Mouse (Mus musculus): ENCODE results near the gene Acox1. TPM values are rescaled to one million over a fixed set of nuclear protein-coding genes. Genes with fewer than 3 reads are reported as not detected.

Acox1 gene
- polyA plus RNA-seq, 1 experiment from 2014 or later = 31.3 TPM

DNA sequence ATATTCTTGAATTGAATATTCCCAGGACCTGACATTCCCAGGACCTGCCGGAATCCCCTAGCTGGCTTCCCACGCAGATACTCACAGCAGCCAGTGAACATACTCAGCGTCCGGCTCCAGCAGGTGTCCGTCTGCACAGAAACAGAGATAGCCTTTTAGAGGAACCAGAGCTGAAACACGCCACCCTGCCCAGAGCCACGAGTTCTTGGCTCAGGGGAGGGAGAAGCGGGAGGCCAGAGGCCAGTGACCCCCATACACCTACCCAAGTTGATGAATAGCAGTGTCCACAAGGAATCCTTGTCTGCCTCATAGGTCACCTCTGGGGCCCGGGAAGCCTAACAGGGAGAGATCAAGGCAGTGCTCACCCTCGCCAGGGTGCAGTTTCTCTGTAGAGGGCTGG is 64.7 kb downstream of the Acox1 start:
- H3K9me3 ChIP-seq = no peaks in the 10 kb centered on the region
- no peaks in the 10 kb centered on the region for H3K27me3 ChIP-seq
- H3K4me3 ChIP-seq = no peak overlapping the region
- H3K4me2 ChIP-seq = no peak overlapping the region
- peaks cover 57% of the 10 kb centered on the region for H3K4me1 ChIP-seq
- ATAC-seq (ENCODE audit: insufficient number of reproducible peaks, low FRiP score, low TSS enrichment, low read depth) = no peak
- no peak overlapping the region for H3K9ac ChIP-seq
- no peak overlapping the region for H3K27ac ChIP-seq
- 81% methylated on average over 10 of the region's 10 CpGs for WGBS
- H3K36me3 ChIP-seq = peaks cover 43% of the 10 kb centered on the region

DNA sequence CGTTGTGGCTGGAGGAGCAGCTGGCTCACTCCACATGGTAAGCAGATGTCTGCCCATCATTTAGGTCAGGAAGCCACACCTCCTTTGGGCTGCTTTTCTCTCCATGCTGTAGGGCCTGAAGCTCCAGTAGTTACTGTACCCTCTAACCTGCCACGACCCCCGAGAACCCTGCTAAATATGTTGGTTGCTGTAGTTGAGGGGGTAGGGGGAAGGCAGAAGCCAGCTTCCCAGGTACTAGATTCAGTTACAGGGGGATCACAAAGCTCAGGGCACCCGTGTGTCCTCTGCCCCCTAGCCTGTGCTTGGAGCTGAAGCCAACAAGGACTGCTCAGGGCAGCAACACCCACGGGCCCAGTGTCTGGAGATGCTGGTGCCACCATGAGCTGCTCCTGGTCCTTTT is 65.3 kb downstream of the Acox1 start:
- Histone ChIP-seq H3K4me1 (peaks cover 55% of the 10 kb centered on the region), H3K36me3 (peaks cover 43% of the 10 kb centered on the region), H3K4me2 (no peak overlapping the region), H3K9me3 (no peaks in the 10 kb centered on the region), H3K27me3 (no peaks in the 10 kb centered on the region), H3K4me3 (no peak overlapping the region), H3K27ac (peak overlapping the region; percentile 38; the same call in 1 of the 2 replicates), H3K9ac (no peak overlapping the region)
- 40% methylated on average over 5 of the region's 5 CpGs for WGBS
- ATAC-seq (ENCODE audit: insufficient number of reproducible peaks, low FRiP score, low TSS enrichment, low read depth) = no peak

DNA sequence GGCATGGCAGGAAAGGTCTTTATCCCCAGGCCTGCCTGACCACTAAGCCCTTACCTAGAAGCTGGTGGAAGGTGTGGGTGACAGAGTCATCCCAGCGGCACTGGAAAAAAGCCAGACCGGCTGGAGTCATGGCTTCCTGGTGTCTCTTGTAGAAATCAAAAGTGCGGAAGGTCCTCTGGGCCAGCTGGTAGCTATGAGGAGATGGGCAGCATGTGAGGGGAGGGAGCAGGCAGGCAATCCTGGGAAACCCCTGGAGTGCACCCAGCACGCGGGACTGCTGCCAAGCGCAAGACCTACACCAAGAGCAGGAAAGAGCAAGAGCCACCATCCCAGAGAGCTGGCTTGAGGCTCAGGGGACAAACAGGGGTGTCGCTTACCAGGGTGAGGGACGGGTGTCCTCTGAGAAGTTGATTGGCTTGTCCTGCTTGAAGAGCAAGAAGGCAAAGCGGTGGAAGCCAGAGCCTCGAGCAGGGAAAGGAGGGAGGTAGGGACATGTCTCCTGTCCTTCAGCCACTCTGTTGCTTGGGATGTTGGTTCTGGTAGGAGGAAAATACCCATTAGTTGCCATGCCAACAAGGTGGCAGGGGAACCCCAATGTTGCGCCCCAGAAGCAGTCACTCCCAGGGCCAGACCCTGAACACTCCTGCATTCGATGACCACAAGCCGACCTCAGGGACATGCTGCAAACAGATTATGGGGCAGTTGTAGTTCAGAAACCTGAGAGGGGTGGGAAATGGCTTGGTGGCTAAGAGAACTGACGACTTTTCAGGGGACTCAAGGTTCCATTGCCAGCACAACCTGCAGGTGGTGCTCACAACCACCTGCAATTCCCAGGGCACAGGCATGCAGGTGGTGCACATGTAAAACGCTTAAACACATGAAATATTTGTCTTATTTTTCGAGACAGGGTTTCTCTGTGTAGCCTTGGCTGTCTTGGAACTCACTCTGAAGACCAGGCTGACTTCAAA is 66.2 kb downstream of the Acox1 start:
- no peak for ATAC-seq (ENCODE audit: insufficient number of reproducible peaks, low FRiP score, low TSS enrichment, low read depth)
- H3K9ac ChIP-seq = no peak overlapping the region
- no peak overlapping the region for H3K4me2 ChIP-seq
- peaks cover 43% of the 10 kb centered on the region for H3K36me3 ChIP-seq
- H3K9me3 ChIP-seq = no peaks in the 10 kb centered on the region
- 70% methylated on average over 16 of the region's 16 CpGs for WGBS
- H3K4me3 ChIP-seq = no peak overlapping the region
- no peaks in the 10 kb centered on the region for H3K27me3 ChIP-seq
- peaks cover 57% of the 10 kb centered on the region for H3K4me1 ChIP-seq
- H3K27ac ChIP-seq = peak overlapping the region; percentile 43

DNA sequence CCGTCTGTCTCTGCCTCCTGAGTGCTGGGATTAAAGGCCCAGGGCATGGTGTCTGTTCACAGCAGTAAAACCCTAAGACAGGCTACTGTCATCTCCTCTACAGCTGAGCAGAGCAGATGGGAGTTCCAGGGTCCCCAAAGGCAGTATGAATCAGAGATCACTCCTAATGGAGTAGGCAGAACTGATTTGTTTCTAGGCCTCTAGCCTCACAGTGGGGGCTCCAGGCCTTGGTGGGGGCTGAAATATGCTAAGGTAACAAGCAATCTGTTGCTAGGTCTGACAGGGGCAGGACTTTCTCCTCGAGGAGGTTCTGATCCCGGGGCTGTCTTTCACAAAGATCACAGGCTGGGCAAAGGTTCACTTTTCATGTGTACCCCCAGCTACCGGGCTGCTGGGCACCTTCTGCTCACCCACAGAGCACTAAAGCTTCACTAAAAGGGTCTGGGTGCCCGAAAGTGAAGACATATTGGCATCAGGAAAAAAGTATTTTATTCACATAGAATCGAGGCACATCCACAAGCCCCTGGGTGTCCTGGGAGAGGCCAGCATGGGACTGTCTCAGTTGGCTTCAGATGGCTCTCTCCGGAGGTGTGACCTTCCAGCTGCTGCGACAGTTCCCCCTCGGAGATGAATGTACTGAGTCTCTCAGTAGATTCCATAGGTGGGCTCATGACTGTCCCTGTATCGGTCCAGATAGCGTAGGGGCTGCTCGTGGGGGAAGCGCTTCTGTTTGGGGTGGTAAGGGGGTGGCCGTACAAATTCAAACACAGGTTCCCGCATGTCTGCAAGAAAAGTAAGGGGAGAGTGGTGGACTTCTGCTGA is 67.3 kb downstream of the Acox1 start:
- H3K9me3 ChIP-seq = no peaks in the 10 kb centered on the region

DNA sequence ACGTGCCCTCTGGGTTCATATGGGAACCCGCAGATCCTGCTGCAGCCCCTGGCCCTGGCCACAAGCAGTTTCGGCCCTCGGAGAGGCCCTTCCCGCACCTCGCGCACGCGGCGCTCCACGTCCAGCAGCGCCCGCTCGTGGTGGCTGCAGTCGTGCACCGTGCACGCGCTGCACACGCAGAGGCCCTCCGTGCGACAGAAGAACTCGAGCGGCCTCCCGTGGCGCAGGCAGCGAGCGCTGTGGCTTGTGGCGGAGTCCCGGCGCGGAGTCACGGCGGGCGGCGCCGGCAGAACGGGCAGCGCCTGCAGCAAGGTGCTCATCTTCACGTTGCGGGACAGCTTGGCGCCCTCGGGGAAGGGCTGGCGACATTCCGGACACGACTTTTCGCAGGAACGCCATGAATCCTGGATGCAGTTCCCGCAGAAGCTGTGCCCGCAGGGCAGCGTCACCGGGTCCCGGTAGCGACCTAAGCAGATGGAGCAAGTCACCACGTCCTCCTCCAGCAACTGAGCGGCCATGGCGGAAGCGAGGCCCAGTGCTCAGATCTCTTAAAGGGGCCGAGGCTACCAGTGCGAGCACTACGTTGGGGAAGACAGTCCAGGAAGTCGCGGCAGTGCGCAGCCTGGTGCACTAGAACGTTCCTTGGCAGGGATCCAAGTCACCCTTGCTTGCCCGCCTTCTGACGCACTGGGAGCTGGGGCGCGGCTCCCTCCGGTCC is 68.2 kb downstream of the Acox1 start, which contains the start of gene Trim65:
Trim65 (minus strand) TSS at position 641 of the 718 bp plus-strand sequence.
- Histone ChIP-seq H3K4me3 (peak within 1 kb of the TSS; percentile 64), H3K9ac (peak within 1 kb of the TSS; percentile 63), H3K4me1 (peaks cover 65% of the 10 kb centered on the region), H3K27ac (peak within 1 kb of the TSS; percentile 94), H3K36me3 (peaks cover 46% of the 10 kb centered on the region), H3K4me2 (peak within 1 kb of the TSS; percentile 70), H3K9me3 (no peaks in the 10 kb centered on the region), H3K27me3 (no peaks in the 10 kb centered on the region)
- under 1% methylated on average over 69 of the region's 69 CpGs for WGBS
- ATAC-seq (ENCODE audit: insufficient number of reproducible peaks, low FRiP score, low TSS enrichment, low read depth) = peak; percentile 79

More for the DNA sequence above, 67.3 kb downstream of the Acox1 start:
- H3K4me1 ChIP-seq = peaks cover 65% of the 10 kb centered on the region
- no peak for ATAC-seq (ENCODE audit: insufficient number of reproducible peaks, low FRiP score, low TSS enrichment, low read depth)
- peaks cover 45% of the 10 kb centered on the region for H3K36me3 ChIP-seq
- no peak overlapping the region for H3K9ac ChIP-seq
- WGBS = 80% methylated on average over 15 of the region's 15 CpGs
- H3K27ac ChIP-seq = peak overlapping the region; percentile 94
- H3K27me3 ChIP-seq = no peaks in the 10 kb centered on the region
- H3K4me3 ChIP-seq = peak overlapping the region; percentile 64
- peak overlapping the region; percentile 70 for H3K4me2 ChIP-seq

DNA sequence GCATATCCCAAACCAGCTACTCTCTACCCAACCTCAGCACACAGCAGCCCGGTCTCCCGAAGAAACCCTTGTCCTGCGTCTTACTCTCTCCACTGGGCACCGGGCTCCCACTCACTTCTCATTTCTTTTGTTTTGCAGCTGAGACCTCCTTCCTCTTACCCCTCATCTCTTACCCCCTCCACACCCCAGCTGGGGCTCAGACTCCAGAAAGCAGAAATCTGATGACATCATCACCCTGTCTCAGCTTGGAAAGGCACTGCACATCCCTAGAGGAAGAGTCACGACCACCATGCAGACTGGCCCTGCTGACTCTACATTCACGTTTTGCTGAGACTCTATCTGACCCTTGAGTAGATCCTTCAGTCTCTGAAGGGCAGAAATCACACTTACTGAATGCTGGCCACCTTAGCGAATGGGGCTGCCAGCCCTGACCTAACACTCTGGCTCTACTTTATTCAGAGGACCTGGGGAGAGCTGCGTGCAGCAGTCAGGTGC is 68.8 kb downstream of the Acox1 start:
- Histone ChIP-seq H3K9ac (peak overlapping the region; percentile 63), H3K36me3 (peaks cover 45% of the 10 kb centered on the region), H3K4me3 (peak overlapping the region; percentile 64), H3K9me3 (no peaks in the 10 kb centered on the region), H3K27me3 (no peaks in the 10 kb centered on the region), H3K4me1 (peaks cover 65% of the 10 kb centered on the region), H3K4me2 (peak overlapping the region; percentile 70), H3K27ac (peak overlapping the region; percentile 94)
- 40% methylated on average over 8 of the region's 8 CpGs for WGBS
- ATAC-seq (ENCODE audit: insufficient number of reproducible peaks, low FRiP score, low TSS enrichment, low read depth) = no peak

DNA sequence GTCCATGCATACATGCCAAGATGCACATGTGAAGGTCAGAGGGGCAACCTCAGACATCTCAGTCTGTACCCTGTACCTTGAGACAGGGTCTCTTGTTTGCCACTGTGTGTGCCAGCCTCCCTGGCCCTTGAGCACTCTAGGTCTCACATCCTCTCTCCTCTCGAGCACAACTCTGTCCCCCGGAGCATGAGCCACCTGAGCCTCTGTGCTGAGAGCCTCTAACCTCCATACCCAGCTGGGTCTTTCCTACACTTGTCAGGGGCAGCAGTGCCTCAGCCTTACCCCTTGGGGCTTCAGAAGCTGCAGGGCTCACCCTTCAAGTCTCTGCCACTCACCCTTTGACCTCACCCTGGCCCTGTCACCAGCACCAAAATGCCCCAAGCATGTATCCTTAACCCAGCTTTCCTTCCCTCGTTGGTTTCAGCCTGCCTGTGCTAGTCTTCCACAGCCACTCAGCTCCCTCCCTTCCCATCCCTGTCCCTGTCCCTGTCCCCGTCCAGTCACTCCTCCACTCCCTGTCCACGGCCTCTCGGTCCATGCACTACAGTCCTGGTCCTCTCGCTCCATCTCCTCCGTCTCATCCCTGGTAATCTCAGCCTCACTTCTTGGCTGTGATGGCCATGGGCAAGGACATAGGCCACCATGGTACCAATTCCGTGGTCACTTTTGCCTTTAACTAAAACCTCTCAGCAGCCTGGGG is 69.6 kb downstream of the Acox1 start:
- H3K9me3 ChIP-seq = no peaks in the 10 kb centered on the region
- 0 out of 2 replicates have a peak overlapping the region, but pooled peaks have one; percentile 14 for H3K9ac ChIP-seq
- H3K27ac ChIP-seq = no peak overlapping the region
- no peak for ATAC-seq (ENCODE audit: insufficient number of reproducible peaks, low FRiP score, low TSS enrichment, low read depth)
- peaks cover 37% of the 10 kb centered on the region for H3K36me3 ChIP-seq
- peaks cover 63% of the 10 kb centered on the region for H3K4me1 ChIP-seq
- peak overlapping the region; percentile 70 for H3K4me2 ChIP-seq
- H3K4me3 ChIP-seq = no peak overlapping the region
- H3K27me3 ChIP-seq = no peaks in the 10 kb centered on the region
- 77% methylated on average over 9 of the region's 9 CpGs for WGBS

DNA sequence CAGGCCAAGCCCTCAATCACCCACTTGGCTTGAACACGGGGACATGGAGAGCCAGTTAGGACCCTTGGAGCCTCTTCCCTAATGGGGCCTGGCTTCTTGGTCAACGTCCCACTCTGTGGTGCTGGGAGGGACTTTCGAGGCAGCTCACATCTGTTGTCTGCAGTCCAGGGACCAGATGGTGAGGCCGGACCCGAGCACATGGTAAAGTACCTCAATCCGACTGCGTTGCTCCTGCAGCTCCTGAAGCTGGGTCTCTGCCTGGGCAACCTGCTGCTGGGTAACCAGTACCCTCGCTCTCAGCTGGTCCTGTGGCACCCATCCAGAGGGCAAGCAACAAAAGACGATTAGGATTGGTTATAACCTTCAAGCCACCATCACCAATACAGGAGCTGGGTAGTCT is 70.9 kb downstream of the Acox1 start:
- ATAC-seq (ENCODE audit: insufficient number of reproducible peaks, low FRiP score, low TSS enrichment, low read depth) = no peak
- Histone ChIP-seq H3K27me3 (no peaks in the 10 kb centered on the region), H3K36me3 (peaks cover 31% of the 10 kb centered on the region), H3K9me3 (no peaks in the 10 kb centered on the region), H3K27ac (no peak overlapping the region; the same call in 1 of the 2 replicates), H3K9ac (no peak overlapping the region), H3K4me3 (peak overlapping the region; percentile 14; the same call in 1 of the 2 replicates), H3K4me1 (peaks cover 55% of the 10 kb centered on the region), H3K4me2 (no peak overlapping the region)
- 53% methylated on average over 9 of the region's 9 CpGs for WGBS

DNA sequence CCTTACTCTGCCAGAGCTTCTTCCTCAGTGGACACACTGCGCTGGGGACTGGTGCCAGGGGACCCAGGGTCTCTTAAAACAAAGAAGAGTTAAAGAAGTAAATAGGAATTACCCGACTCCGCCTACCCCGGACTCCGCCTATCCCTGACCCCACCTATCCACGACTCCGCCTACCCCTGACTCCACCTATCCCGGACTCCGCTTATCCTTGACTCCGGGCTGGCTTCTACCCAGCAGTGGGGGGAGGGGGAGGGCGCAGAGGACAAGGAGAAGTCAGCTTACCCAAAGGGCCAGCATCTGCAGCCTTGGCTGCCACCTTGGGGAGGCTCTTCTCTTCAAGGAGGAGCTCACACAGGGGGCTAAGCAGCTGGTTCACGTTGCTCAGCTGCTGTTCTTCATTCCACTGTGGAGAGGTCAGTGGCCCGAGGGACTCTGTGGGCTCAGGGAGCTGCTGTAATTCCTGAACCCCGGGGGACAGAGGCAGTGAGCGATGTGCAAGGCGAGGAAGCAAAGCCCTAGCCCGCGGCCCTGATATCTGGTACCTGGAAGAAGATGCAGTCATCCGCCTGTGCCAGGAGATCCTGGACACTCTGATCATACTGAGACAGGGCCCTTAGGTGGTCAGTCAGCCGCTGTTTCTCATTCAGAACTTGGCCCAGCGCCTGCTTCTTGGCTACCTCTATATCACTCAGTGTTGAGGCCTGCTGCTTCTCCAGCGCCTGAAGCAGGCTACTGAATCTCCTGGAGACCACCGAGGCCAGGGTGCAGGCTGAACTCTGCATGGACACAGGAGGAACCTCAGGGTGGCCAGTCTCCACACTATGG is 71.5 kb downstream of the Acox1 start, which contains the start of gene Trim47:
Trim47 (minus strand) TSS at position 55 of the 825 bp plus-strand sequence.
- Histone ChIP-seq H3K4me1 (peaks cover 48% of the 10 kb centered on the region), H3K9ac (0 out of 2 replicates have a peak within 1 kb of the TSS, but pooled peaks have one; percentile 20), H3K36me3 (peaks cover 24% of the 10 kb centered on the region), H3K4me2 (peak within 1 kb of the TSS; percentile 36), H3K4me3 (peak within 1 kb of the TSS; percentile 14), H3K27ac (no peak within 1 kb of the TSS; the same call in 1 of the 2 replicates), H3K9me3 (no peaks in the 10 kb centered on the region), H3K27me3 (no peaks in the 10 kb centered on the region)
- 22% methylated on average over 23 of the region's 23 CpGs for WGBS
- 0 out of 2 replicates have a peak, but pooled peaks have one; percentile 16 for ATAC-seq (ENCODE audit: insufficient number of reproducible peaks, low FRiP score, low TSS enrichment, low read depth)

DNA sequence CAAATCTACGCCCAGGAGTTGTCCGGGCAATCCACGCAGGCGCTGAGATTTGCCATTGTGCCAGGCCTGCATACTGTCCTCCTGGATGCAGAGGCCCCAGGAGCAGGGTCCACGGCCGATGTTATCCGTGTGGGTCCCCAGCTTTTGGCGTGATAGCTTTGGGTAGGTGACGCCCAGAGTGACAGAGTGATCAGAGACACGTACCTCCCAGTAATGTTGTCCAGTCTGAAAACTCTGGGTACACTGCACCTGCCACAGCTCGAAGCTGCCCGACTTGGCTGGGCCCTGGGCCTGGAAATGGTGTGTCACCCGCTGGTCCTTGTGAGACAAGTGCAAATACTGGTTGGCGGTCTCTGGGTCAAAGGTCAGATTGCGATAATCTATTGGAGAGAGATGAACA is 72.6 kb downstream of the Acox1 start:
- WGBS = 95% methylated on average over 15 of the region's 15 CpGs
- no peak overlapping the region for H3K4me3 ChIP-seq
- H3K27me3 ChIP-seq = no peaks in the 10 kb centered on the region
- no peaks in the 10 kb centered on the region for H3K9me3 ChIP-seq
- H3K27ac ChIP-seq = no peak overlapping the region
- no peak overlapping the region for H3K4me2 ChIP-seq
- H3K9ac ChIP-seq = no peak overlapping the region
- no peak for ATAC-seq (ENCODE audit: insufficient number of reproducible peaks, low FRiP score, low TSS enrichment, low read depth)
- peaks cover 18% of the 10 kb centered on the region for H3K36me3 ChIP-seq
- peaks cover 37% of the 10 kb centered on the region for H3K4me1 ChIP-seq

Measured in limb, embryonic 15.5 days (tissue).